Mouse (Mus musculus) kidney, adult 2 months (tissue): ENCODE data around the gene Siae. TPM values are rescaled to one million over a fixed set of nuclear protein-coding genes. Genes with fewer than 3 reads are reported as not detected.

Experiments used
- DNase-seq: peaks from one replicate; pipeline ENCODE4 v3.0.0; 2021
- H3K27ac ChIP-seq: fragments of 200-500 bp; 2 replicates; pipeline ENCODE4 v1.5.1; 2012; ENCODE audit warnings: low read depth, low read length, control low read depth, inconsistent platforms; ENCODE audit not compliant: insufficient read depth
- H3K27me3 ChIP-seq: fragments of 200-500 bp; replicated peaks from 2 replicates; pipeline ENCODE4 v1.6.1; 2012; ENCODE audit warnings: mild to moderate bottlenecking, moderate library complexity, low read length, inconsistent platforms; ENCODE audit not compliant: control insufficient read depth, insufficient read depth
- H3K36me3 ChIP-seq: fragments of 200-500 bp; 2 replicates; pipeline ENCODE4 v1.6.1; 2012; ENCODE audit warnings: mild to moderate bottlenecking, moderate library complexity, low read length, inconsistent platforms; ENCODE audit not compliant: control insufficient read depth, insufficient read depth
- H3K4me1 ChIP-seq: fragments of 200-500 bp; 2 replicates; pipeline ENCODE4 v1.6.1; 2011; ENCODE audit warnings: low read length; ENCODE audit not compliant: control insufficient read depth, insufficient read depth
- H3K4me3 ChIP-seq: fragments of 200-500 bp; 2 replicates; pipeline ENCODE4 v1.5.1; 2011; ENCODE audit warnings: mild to moderate bottlenecking, low read depth, low read length, control low read depth; ENCODE audit not compliant: insufficient read depth
- CTCF ChIP-seq: fragments of 200-500 bp; conservative IDR thresholded peaks from 2 replicates; pipeline ENCODE4 v1.5.1; 2011; ENCODE audit warnings: low read depth, mild to moderate bottlenecking, control low read depth, low read length, moderate library complexity, mixed read lengths; ENCODE audit not compliant: insufficient read depth, insufficient read length
- POLR2A ChIP-seq: fragments of 200-500 bp; IDR thresholded peaks from one replicate; pipeline ENCODE4 v1.6.1; 2011; ENCODE audit warnings: low read depth, low read length, control low read depth
- WGBS: fragments of 180-500 bp; shearing (Covaris S2); methylation state at CpG from one replicate; pipeline ENCODE4 v1.1.7; 2018; 5-methylcytosine and 5-hydroxymethylcytosine counted together
- polyA plus RNA-seq: library from polyadenylated mRNA; depleted of rRNA; stranded (reverse); fragments of >200 nt; gene quantifications from 2 replicates; pipeline ENCODE4 v1.2.3, GENCODE M21; 2012

The Siae gene
- polyA plus RNA-seq, 1 experiment = 17.8 TPM

DNA sequence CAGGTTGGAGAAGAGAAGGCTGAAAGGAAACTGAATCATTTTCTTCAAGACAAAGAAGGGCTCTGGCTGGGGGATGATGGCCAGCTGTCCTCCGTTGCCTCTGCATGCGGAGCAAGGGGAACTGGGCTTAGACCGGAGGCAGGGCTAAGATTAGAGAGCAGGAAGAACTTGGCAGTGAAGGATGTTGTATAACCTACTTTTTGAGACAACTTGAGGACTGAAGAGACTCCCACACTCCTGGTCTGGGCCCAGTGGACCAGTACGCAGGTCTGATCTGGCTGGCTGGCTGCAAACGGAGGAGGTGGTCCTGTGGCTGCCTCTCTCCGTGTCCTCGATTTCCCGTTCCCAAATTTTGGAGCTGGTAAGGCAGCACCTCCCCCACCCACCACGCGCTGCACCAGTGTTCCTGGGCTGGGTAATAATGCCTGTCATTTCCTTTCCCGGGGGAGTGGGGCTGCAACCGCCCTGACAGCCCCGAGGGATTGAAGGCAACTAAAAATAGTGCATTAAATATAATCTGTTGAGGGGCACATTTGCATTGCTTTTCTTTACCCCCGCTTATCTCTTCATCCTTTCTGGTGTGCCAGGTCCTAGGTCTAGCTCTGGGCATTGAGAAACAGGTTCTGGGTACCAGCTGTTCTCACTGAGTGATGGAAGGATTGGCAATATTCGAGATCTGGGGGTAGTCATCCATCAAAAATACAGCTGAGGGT lies 12.6 kb downstream of the Siae start:
- H3K4me3 ChIP-seq = peak overlapping the region; percentile 25; the same call in 1 of the 2 replicates

DNA sequence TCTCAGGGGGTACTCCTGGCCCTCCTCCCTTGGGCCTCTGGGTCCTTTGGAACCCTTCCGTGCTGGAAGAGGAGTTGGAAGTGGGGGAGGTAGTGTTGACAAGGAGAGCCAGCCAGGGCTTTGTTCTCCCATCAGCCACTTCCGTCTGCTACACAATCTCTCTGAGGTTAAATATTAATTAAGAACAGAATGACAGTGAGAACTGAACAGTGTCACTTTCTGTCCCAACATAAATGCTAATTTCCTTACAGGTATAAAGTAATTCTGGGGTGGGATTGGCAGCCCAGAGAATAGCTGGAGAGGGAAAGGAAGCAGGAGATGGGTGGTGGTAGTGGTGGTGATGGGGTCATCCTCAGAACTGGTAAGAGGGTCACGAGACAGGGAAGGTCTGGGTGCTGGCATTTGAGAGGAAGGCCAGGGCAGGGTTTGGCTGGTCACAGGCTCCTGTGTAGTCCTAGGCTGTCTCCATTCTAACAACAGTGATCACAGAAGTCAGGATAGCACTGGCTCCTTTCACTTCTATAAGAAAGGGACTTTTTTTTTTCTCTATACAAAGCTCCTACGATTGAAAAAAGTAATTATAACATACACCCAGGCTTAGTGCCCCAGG lies 13.2 kb downstream of the Siae start:
- Histone ChIP-seq H3K4me1 (peaks cover 21% of the 10 kb centered on the region), H3K4me3 (no peak overlapping the region), H3K27ac (peak overlapping the region; percentile 96), H3K27me3 (no peaks in the 10 kb centered on the region), H3K36me3 (no peaks in the 10 kb centered on the region)
- 19% methylated on average over 4 of the region's 4 CpGs for WGBS
- TF ChIP-seq CTCF = no peak
- DNase-seq = peak; percentile 72

More for the DNA sequence above, 12.6 kb downstream of the Siae start:
- Histone ChIP-seq H3K4me1 (peaks cover 21% of the 10 kb centered on the region), H3K27me3 (no peaks in the 10 kb centered on the region), H3K27ac (peak overlapping the region; percentile 44), H3K36me3 (no peaks in the 10 kb centered on the region)
- DNase-seq = peak; percentile 59
- WGBS = 15% methylated on average over 15 of the region's 15 CpGs
- no peak for TF ChIP-seq POLR2A
- no peak for TF ChIP-seq CTCF

DNA sequence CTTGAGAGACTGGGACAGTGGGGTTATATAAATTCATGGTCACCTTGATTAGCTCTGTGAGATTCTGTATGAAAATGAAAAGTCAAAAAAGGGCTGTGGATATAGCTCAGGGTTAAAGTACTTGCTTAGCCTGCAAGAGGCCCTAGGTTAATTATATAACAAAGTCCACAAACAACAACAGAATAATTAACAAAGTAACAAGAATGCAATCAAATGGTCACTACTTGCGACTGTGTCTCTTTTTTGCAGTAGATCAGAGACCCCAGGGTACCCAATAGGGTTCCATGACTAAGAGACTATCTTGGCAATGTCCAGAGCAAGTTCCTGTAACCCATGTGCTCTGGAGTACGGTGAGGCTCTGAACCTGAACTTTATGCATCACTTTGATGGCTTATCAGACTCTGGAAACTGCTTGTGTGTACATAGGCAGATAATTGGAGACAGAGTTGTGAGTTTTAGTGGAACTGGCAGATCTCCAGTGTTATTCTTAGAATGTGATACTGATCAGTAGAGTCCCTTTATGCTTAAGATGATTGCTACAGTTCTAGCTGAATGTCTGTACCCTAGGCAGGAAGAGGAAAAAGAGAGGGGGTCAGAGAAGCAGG lies 13.8 kb downstream of the Siae start:
- Histone ChIP-seq H3K27ac (peak overlapping the region; percentile 96), H3K36me3 (no peaks in the 10 kb centered on the region), H3K4me1 (peaks cover 21% of the 10 kb centered on the region), H3K27me3 (no peaks in the 10 kb centered on the region), H3K4me3 (no peak overlapping the region)
- 40% methylated on average over 2 of the region's 2 CpGs for WGBS
- TF ChIP-seq POLR2A (no peak), CTCF (no peak)
- peak; percentile 65 for DNase-seq

DNA sequence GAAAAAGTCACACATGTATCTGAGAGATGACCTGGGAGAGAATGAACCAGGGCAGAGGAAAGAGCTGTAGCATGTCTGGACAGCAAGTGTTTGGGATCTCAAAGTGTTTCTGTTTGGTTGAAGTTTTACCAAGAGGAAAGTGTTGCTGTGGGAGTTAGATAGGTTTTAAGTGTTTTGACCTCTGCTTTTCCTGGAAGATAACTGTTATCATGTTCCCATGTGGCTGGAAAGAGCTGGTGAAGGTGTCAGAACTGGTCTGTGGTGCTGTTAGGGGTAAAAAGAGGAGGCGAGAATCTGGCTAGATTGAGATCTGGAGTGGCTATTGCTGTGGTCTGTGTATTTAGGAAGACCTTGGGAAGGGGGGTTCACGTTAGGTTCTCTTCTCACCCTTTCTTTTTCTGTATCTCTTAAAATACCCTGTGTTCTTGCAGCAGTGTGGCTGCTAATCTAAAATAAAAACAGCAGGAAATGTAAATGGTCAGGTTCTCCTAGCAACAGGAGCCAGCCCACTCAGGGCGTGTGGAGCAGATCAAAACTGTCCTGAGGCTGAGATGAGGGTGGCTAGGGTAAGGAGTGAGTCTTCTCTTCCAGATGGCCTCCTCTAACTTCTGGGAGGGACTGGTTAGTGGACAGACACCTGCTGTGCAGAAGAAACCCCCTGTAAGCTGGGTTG lies 16.8 kb downstream of the Siae start:
- H3K27me3 ChIP-seq = no peaks in the 10 kb centered on the region
- H3K4me3 ChIP-seq = no peak overlapping the region
- no peak overlapping the region for H3K27ac ChIP-seq
- DNase-seq = no peak
- H3K4me1 ChIP-seq = peaks cover 24% of the 10 kb centered on the region
- 64% methylated on average over 3 of the region's 3 CpGs for WGBS
- TF ChIP-seq POLR2A = no peak
- no peak for TF ChIP-seq CTCF
- no peaks in the 10 kb centered on the region for H3K36me3 ChIP-seq

DNA sequence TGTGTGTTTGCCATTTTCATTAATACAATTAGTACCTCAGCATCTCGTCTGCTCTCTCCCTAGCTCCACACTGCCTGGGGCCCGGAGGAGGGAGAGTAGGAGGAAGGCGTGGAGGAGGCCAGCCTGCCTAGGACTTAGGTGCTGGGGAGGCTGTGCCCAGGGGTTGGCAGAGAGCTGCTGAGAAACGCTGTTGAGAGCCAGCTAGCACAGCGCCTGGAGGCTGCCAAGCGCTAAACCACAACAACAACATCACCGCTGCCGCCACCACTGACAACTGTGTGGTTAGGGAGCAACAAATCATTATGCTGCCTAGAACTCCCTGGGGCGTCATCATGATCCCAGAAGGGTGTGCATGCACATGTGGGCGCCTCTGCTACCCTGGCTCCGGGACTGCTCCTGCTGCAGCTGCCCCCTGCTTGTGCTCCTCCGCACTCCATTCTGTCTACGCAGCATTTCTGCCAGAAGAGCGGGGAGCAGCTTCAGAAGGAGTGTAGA lies 21.0 kb downstream of the Siae start:
- H3K36me3 ChIP-seq = no peaks in the 10 kb centered on the region
- 29% methylated on average over 14 of the region's 14 CpGs for WGBS
- DNase-seq = no peak
- 0 out of 2 replicates have a peak, but pooled peaks cover 2% of the 10 kb centered on the region for H3K4me1 ChIP-seq
- no peaks in the 10 kb centered on the region for H3K27me3 ChIP-seq
- no peak overlapping the region for H3K27ac ChIP-seq
- TF ChIP-seq CTCF = no peak
- TF ChIP-seq POLR2A = no peak
- H3K4me3 ChIP-seq = peak overlapping the region; percentile 30; the same call in 1 of the 2 replicates

DNA sequence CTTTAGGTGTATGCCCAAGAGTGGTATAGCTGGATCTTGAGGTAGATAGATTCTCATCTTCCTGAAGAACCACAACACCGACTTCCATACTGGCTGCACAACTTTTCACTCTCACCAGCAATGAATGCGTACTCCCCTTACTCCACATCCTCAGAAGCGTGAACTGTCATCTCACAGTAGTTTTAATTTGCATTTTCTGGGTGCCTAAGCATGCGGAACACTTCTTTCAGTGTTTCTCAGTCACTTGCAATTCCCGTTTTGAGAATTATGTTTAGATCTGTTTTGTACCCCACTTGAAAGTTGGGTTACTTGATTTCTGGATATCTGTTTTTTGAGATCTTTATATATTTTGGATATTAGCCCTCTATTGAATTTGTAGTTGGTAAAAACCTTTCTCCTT lies 28.1 kb downstream of the Siae start:
- Histone ChIP-seq H3K27ac (no peak overlapping the region), H3K36me3 (no peaks in the 10 kb centered on the region), H3K27me3 (no peaks in the 10 kb centered on the region), H3K4me3 (no peak overlapping the region), H3K4me1 (no peaks in the 10 kb centered on the region)
- no peak for DNase-seq
- no peak for TF ChIP-seq CTCF
- TF ChIP-seq POLR2A = no peak
- 72% methylated on average over 5 of the region's 5 CpGs for WGBS

DNA sequence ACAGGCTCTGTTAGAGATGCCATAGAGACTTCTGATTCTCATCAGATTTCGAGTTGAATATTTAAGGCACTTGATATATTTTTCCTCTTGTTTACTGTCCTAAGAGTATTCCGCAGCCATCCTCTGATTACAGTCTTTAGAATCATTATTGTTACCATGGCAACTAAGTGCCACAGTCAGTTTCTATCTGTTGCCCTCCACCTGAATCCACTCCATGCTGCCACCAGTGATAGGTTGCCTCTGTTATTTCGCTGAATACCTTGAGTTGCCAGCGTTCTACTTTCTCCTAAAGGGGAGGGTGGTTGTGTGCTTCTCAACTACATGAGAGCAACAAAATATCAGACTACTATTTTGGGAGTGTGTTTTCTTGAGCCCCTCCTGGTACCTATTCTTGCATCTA lies 31.2 kb downstream of the Siae start:
- Histone ChIP-seq H3K4me1 (no peaks in the 10 kb centered on the region), H3K4me3 (no peak overlapping the region), H3K27me3 (no peaks in the 10 kb centered on the region), H3K36me3 (no peaks in the 10 kb centered on the region), H3K27ac (no peak overlapping the region)
- WGBS = 87% methylated on average over 4 of the region's 4 CpGs
- TF ChIP-seq POLR2A (no peak), CTCF (no peak)
- DNase-seq = no peak
